Mouse (Mus musculus) gastrocnemius, postnatal 10 days (tissue): ENCODE measurements around the gene Ccdc60. TPM values are rescaled to one million over a fixed set of nuclear protein-coding genes. Genes with fewer than 3 reads are reported as not detected.

Experiments
- DNase-seq: peaks from one replicate; pipeline ENCODE4 v3.0.0; 2021; ENCODE audit warnings: mixed read lengths
- total RNA-seq, 2 experiments: library from RNA; stranded (reverse); gene quantifications; 2 replicates each; pipeline ENCODE4 v1.2.3; 2021

Gene Ccdc60
- total RNA-seq, 2 experiments from 2014 or later = not detected

DNA sequence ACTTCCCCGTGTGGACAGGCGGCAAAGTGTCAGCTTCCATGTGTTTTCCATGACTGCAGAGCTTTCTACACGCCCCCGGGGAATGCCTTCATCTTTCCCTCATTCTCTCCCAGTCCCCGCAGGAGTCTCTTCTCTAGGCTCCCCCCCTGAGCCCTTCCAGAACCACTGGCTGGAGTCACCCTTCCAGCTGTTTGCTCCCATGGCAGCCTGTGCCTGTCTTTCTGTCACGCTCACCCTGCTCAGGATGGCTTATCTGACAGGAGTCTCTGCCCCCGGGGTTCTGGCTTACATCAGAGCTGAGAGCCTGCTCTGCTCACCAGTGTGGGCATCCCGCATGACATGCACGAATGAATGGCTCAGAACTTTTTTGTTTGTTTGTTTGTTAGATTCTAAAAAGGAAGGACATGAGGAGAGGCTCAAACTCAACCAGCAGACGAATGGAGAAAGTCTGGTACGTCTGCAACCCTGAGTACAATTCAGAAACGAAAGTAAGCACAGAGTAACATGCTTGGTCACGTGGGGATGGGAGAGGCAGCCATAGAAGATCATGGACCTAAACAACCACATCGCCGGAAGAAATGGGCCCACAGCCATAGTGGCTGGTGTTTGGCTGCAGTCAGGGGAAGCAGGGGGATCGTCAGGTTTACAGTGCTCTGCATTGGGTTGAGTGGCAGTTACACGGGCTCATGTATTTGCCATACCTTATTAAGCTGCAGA, 17.1 kb downstream of the Ccdc60 start:
- DNase-seq = no peak

DNA sequence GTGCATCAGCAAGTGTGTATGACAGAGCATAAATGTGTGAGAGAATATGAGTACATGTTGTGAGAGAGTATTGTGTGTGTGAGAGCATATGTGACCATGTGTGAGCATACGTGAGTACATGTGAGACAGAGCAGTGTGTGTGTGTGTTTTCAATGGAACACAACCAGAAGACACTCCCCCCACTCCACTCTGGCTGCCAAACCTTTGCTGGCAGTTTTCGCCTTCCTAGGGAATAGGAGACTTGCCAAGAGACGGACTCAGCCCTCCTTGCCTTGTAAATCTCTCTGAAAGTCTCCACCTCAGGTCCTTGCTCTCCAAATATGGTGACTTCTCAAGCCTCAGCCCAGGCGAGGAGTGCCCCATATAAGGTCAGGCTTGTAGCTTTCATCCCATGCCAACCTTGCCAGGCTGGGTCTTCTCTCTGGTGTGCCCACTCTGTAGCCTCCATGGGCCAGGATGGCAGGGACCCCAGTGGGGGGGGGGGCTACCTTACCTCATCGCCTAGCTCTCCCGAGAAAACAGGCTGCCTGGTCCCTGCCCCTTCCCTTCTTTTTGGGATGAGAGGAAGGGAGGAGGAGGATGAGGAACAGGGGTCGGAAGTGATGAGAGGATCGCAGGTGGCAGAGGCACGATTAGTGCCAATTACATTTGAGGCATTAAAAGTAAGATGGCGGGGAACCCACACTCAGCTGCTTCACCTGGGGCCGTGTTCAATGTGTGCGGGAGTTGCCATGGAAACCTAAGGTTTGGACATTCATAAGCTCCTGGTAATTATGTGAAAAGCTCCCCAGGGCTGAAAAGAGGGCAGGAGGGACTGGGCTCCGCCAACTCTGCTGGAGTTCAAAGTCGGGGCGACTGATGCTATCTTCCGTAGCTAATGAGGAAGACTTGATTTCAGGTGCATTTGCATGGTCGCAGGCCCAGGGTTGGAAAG, 19.3 kb downstream of the Ccdc60 start:
- no peak for DNase-seq

DNA sequence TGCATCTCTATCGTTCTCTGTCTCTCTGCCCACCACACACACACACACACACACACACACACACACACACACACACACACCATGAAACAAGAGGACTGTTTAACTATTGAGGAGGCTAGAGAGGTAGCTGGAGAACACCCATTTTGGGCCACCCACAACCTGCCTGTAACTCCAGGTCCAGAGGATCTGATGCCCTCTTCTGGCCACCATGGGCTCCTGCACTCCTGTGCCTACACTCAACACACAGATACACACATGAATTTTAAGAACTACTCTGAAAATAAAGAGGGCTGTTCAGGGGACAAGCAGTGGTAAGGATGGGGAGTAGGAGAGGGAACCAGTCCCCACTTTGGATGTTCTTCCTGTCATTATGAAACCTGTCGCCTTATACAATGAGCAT, 26.1 kb downstream of the Ccdc60 start:
- no peak for DNase-seq

DNA sequence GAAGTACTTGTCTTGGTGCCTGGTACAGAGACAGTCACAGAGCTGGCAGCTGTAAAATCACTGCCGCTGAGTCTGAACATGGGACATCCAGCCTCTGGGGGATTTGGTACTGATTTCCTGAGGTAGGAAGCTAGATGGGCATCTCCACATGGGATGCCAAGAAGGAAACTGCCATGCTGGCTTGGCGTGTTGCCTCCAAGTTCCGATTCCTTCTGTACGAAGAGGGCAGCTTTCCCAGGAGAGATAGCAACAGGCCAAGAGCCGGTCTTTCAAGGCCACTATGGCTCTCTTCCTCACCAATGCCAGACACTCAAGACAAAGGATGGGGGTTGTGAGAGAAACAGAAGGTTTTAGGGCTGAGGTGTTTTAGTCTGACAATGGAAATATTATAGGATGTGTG, 26.8 kb downstream of the Ccdc60 start:
- no peak for DNase-seq

DNA sequence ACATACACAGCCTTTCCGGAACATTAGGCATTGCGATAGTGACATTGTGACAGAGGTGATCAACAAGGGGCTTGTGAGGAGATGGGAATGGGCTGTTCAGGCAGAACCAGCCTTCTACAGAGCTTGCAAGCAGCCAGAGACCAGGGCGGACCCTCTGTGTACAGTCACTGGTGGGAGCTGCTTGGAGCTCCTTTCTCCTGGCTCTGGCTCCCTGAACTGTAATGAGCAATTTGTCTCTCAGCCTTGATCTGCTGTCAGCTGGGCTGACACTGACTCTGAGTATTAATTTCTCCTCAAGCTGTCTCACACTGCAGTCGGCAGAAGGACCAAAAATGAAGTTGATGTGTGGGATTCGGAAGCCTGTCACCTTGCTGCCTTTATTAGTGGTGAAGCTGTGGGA, 28.4 kb downstream of the Ccdc60 start:
- no peak for DNase-seq

DNA sequence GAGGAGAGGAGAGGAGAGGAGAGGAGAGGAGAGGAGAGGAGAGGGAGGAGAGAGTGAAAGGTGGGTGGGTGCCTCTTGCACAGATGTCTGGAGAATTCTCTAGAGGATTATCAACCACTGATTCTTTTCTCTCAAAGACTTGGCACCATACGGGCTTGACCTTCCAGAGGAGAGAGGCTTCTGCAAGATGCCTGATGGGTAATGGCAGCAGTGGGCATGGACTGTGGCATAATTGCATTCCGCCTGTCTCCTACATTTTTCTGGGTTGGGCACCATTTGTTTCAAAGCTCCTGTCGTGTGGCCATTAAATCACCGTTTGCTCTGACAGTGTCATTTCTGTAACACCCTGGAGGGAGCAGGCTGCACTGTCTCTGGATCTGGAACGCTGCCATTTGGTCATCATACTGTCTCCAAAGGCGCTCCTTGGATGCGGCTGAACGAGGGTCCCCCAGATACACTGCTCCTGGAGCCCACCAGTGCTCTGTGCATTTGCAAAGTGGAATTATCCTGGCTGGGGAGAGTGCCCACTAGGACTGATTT, 30.4 kb downstream of the Ccdc60 start:
- DNase-seq = no peak

DNA sequence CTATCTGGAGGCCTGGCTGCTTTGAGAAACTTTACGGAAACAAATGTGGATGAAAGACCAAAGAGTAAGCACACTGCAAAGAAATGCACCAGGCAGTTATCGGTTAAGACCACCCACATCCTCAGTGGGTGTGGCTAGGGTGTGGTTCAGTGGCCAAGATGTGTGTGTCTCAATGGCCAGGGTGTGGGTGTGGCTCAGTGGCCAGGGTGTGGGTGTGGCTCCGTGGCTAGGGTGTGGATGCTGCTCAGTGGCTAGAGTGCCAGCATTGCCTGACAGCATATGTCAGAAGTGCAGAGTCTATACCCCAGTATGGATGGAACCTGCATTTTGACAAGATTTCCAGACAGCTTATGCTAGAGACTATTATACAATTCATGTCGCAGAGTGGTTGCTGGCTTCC, 34.9 kb downstream of the Ccdc60 start:
- no peak for DNase-seq

DNA sequence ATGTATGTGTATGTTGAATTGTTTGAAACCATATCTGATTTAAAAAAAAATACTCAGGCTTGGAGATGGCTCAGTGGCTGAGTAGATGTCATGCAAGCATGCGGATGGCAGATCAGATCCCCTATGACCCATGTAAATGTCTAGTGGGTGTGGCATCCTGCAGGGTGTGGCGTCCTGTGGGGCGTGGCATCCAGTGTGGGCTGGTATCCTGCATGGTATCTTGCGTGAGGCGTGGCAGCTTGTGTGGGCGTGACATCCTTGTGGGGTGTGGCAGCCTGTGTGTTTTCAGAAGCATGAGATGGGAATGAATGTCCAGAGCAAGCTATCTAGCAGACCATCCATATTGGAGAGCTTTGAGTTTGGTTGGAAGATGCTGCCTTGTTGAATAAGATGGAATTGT, 36.6 kb downstream of the Ccdc60 start:
- DNase-seq = no peak

DNA sequence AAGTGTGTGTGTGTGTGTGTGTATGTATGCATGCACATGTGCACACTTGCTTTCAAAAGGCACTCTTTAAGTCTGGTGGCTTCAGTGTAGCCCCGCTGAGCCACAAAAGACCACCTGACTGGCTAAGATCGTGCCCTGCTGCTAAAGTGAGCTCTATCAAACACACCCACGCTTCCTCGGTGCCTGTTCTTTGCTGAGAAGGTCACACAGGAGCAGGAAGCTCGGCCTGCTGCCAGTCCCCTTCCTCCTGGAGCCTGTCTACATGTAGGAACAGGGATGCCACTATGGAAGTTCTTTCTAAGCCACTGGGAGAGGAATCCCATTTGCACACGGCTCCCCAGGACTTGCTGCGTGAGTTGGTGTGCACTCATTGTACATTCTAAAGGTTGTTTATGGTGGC, 42.1 kb downstream of the Ccdc60 start:
- DNase-seq = no peak

DNA sequence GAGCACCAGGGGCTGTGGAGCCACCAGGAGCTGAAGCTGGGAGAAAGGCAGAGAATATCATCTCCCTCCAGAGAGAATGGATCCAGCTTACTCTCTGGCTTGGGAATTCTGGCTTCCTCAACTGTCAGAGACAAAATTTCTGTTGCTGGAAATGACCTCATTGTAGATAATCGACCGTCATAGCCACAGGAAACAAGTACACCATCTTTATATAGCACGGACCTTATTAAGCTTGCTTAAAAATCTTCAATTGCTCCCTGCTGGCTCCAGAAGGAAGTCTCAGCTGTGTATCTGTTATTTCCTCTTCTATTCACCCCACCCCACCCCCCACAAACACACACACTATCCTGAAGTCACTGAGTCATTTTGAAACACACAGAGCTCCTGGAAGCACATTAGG, 44.3 kb downstream of the Ccdc60 start:
- DNase-seq = no peak

DNA sequence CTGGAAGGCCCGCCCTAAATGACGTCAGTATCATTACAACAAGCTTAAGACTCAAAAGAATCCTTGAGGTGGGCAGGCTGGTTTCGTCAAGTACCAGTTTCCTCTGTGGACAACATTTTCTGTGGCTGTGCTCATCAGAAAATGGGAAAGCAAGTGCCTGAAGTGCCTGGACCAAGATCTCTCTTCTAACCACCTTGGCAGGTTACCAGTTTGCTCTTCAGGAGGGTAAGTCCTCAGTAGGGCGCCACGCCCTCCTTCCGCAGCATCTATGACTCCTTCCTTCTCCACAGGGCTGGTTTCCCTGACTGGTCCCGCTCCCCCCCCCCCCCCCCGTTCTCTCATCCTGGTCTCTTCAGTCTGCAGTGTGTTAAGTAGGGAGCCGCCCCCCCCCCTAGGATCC, 45.2 kb downstream of the Ccdc60 start:
- DNase-seq = no peak

DNA sequence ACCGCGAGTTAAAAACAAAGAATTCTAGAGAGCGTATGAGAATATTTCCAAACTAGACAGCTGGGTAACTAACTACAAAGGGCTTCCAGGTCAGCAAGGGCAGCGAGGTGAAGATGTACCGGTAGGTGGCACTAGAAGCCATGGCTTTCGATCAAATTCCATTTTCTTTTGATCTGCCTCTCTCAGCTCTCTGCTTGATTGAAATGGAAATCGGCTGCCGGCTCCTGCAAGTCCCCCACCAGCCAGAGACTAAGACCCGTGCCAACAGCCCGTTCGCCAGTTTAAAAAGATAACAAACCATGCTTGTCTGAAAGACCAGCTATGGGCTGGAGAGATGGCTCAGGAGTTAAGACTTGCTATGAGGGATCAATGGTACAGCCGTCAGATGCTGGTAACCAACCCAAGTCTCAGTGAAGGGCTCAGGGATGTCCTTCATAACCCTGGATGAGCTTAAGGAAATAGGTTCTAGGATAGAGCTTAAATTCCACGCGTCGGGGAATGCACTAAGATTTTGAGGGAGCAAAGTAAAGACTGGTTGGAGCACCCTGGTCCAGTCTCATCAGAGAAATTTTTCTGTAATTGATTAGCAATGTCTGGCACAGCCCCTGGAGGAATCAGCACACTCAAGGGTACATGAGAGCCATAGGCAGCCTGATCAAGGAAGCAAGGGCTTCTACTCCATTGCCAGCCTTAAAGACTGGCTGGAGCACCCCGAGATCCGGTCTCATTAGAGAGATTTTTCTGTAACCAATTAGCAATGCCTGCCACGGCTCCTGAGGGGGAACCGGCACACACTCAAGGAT, 56.7 kb downstream of the Ccdc60 start:
- peak; percentile 53 for DNase-seq

DNA sequence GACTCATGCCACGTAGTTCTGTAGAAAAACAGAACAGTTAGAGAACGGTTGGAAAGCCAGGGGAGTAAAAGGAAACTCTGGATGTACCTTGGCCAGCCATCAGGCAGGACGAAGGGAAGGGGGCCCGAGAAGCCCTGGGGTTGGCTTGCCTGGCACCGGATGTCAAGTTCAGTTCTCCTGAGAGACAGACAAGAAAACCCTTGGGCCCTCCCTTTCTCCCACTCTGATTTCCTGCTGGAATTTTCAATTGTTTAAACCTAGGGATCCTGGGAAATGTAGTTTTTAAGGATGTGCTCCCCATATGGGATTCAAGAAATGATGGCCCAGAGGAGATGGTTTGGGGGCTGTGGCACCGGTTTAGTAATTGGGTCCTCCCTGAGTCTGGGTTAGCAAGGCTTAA, 60.4 kb downstream of the Ccdc60 start:
- DNase-seq = no peak

DNA sequence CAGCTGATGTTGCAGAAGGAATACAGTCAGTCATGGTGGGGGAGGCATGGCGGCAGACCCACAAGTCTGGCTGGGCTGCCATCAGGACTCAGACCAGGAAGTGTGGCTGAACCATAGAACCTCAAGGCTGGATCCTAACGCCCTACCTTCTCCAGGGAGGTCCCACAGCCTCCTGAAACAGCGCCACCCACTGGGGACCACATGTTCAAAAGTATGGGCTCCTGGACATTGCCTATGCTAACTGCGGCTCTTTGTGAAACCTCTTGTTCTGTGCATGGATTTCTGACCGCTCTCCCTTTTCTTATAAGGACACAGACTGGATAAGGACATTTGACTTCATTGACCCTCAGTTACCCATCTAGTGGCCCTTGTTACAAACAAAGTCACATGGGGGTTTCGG, 64.8 kb downstream of the Ccdc60 start:
- DNase-seq = no peak

DNA sequence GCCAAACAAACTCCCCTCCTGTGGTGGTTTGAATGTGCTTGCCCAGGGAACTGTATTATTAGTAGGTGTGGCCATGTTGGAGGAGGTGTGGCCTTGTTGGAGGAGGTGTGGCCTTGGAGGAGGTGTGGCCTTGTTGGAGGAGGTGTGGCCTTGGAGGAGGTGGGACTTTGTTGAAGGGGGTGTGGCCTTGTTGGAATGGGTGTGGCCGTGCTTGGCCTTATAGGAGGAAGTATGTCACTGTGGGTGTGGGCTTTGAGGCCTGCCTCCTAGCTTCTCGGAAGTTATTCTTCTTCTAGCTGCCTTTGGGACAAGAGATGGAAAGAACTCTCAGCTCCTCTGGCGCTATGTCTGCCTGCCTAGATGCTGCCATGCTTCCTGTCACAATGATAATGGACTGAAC, 66.9 kb downstream of the Ccdc60 start:
- DNase-seq = no peak

DNA sequence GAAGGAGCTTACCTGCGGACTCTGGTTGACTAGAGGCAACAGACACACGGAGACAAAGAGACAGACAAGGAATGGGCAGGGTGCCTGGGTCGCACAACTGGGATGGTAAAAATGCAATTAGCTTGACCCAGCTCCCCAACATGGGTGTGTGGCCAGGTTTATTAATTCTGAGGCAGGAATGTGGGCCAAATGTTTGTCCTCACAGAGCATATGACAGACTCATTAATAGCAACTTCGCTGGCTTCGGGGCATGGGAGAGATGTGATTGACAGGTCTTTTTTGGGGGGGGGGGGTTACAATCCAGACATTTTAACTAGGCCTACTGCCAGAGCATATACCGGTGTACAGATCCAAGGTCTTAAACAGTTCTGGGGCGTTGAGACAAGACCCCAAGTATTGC, 69.5 kb downstream of the Ccdc60 start:
- DNase-seq = no peak

DNA sequence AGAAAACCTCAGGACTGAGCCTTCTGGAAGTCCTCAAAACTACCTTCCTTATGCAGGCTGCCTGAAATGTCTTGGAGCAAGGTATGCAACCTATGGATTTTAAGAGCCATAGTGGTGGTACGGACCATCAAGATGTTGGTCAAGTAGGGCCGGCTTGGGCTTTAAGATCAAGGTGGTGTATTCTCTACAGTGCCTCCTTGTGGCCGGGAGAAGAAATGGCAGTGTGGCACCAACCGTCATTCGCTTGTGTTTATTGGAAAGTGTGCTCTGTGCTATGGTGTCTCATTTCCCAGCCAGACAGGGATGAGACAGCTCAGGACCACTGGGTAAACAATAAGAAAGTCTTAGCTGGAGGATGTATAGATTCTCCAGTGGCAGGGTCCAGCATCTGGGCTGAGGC, 76.1 kb downstream of the Ccdc60 start:
- no peak for DNase-seq

DNA sequence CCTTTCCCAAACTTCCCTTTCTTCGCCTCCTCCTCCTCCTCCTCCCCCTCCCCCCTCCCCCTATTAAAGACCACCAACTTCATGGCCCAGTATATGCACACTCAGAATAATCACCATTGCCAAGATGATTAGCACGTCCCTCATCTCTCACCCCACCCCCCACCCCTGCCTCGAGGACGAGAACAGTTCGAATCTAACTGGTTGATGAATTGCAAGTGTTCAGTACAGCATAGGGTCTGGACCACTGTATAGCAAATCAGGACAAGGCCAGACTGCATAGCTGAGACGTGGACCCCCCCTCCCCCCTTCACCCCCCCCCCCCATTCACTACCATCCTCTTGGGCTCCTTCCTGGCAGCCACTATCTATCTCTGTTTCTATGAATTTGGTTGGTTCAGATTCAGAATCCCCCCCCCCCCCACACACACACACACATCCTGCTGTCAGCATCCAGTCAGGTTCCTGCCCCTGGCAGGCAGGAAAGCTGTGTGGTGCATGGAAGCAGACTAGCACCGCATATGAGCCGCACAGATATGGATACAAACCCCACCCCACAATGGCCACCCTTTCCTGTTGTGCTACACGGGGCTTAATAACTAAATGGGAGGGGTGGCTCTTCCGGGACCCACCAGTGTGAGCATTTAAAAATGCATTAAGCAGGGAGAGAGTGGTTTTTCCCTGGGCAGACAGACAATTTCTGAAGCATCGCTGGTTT, 79.2 kb downstream of the Ccdc60 start:
- no peak for DNase-seq

DNA sequence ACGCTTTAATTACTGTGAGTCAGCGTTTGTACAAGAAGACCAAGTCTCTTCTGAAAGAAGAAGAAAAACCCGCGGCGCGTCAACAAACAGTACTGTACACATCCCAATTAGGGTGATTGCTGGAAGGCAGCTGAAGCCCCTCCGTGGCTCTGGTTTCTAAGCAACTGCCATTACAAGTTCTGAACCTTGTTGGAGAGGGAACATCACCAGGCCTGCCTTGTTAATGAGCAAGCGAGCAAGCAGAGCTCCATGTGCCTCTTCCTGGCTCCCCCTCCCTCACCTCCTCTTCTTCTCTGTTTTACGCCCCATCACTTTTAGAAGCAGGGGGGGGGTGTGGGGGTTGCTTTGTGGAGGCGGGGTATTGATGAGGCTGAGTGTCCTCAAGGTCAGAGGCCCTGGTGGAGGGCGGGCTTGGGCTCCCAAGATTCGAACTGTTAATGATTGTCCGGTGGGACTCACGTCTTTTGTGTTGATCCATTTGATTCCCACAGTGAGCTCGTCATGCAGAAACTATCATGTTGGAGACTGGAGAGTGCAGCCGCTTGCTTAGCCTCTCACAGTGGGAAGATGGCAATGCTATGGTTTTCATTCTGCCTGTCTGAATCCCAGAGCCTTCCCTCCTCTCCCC, 79.9 kb downstream of the Ccdc60 start:
- DNase-seq = no peak

DNA sequence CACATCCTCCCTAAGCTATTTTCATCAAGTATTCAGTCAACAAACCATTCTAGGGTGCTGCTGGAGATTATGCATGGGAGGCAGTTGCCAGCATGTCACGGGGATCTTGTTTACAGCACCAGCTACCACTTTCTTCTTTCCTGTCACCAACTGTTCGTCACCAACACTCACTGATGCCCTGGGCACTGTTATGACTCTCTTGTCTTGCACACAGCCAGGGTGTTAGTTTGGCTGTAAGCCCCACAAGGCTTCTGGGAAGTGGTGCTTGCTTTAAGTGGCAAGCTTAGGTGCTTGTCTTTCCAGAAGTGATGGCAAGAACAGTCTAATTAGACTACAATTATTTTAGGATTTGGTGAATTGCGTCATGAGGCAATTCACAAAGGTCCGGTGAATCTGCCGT, 86.1 kb downstream of the Ccdc60 start:
- no peak for DNase-seq

DNA sequence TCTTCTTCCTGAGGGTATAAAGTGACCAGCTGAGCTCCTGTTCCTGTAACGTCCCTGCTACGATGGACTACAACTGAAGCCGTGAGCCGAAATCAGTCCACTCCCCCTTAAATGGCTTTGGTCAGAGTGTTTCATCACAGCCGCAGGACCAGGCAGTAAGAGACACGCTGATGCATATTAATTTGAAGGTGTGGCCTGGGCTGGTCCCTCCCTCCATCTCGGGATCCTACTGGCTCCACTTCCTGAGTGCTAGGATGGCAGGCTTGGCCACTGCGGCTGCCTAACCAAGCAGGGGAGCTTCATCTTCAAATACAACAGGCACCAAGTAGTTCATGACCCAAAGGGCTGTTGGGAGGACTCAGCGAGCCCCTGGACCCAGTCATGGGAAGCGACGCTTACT, 94.3 kb downstream of the Ccdc60 start:
- no peak for DNase-seq

DNA sequence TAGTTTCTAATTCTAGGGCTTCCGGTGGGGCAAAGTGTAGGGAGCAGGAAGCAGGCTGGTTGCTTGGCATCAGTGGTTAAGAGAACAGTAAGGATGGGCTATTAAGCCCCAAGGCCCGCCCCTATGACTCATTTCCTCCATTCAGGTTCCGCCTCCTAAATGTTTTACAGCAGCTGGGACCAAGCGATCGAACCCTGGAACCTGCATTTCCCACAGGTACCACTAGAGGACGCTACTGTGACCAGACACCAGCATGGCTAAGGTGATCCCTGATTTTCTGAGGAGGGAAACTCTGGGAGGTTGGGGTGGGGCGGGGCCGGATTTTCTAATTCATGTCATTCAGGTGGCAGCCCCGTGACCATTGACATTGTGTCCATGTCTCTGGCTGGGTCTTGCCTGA, 96.1 kb downstream of the Ccdc60 start:
- DNase-seq = no peak
